Mouse (Mus musculus) myocyte (in vitro differentiated cells): Measurements from ENCODE around the gene Defa32. TPM values are rescaled to one million over a fixed set of nuclear protein-coding genes. Genes with fewer than 3 reads are reported as not detected.
"Not testable (repeated sequence)": the region's sequence is repeated elsewhere in the genome, so short reads cannot be mapped to it uniquely, and the experiment has no call there.

Experiments
- H3K27me3 ChIP-seq: one replicate; pipeline ENCODE4 v1.6.1; 2011; ENCODE audit not compliant: control insufficient read depth, insufficient read depth, insufficient read length
- H3K36me3 ChIP-seq: one replicate; pipeline ENCODE4 v1.6.1; 2011; ENCODE audit not compliant: control insufficient read depth, insufficient read depth
- H3K4me2 ChIP-seq: one replicate; pipeline ENCODE4 v1.6.1; 2011; ENCODE audit warnings: low read depth, control low read depth
- H3K4me3 ChIP-seq: one replicate; pipeline ENCODE4 v1.5.1; 2011; ENCODE audit warnings: mild to moderate bottlenecking, control low read depth, moderate library complexity
- H3K79me2 ChIP-seq: one replicate; pipeline ENCODE4 v1.6.1; 2011; ENCODE audit not compliant: control insufficient read depth, insufficient read depth
- H3ac ChIP-seq: one replicate; pipeline ENCODE4 v1.6.1; 2011; ENCODE audit not compliant: control insufficient read depth, insufficient read length
- polyA plus RNA-seq: library from polyadenylated mRNA; unstranded; fragments of >200 nt; fragmentation: generic; extraction: Trizol; gene quantifications from one replicate; pipeline ENCODE4 v1.2.1, GENCODE M21; 2012; ENCODE audit warnings: missing spikeins

Defa32 gene
- not detected for polyA plus RNA-seq

GRCm38 (mm10) chr8:21528732-21529131, at the start of gene Defa32:
TSS of gene Defa32 (plus strand) at chr8:21529032.
- not testable (repeated sequence) for H3K4me3 ChIP-seq, H3K79me2 ChIP-seq, H3K36me3 ChIP-seq, H3ac ChIP-seq, H3K27me3 ChIP-seq, H3K4me2 ChIP-seq

GRCm38 (mm10) chr8:21508958-21509357, 19.9 kb upstream of the Defa32 start, which contains the start of gene Defa20:
TSS of gene Defa20 (plus strand) at chr8:21509258.
- H3K79me2 ChIP-seq, H3K36me3 ChIP-seq, H3K4me2 ChIP-seq, H3ac ChIP-seq, H3K27me3 ChIP-seq, H3K4me3 ChIP-seq: not testable (repeated sequence)

- H3K4me2 ChIP-seq, H3K79me2 ChIP-seq, H3K36me3 ChIP-seq, H3K4me3 ChIP-seq, H3K27me3 ChIP-seq, H3ac ChIP-seq: not testable (repeated sequence)
Measured at GRCm38 (mm10) chr8:21565086-21565485, 36.3 kb downstream of the Defa32 start, which contains the start of gene Defa37. TSS of gene Defa37 (plus strand) at chr8:21565386.

Other genes with a start within 250 kb of the Defa32 start
- not detected for gene Defa27, start 213.5 kb upstream of the Defa32 start, polyA plus RNA-seq
- not detected for gene Defa29, start 202.0 kb upstream of the Defa32 start, polyA plus RNA-seq
- not detected for gene Defa2, start 150.5 kb upstream of the Defa32 start, polyA plus RNA-seq
- gene Defa33, start 137.2 kb upstream of the Defa32 start, polyA plus RNA-seq = not detected
- gene Defa36, start 101.6 kb upstream of the Defa32 start, polyA plus RNA-seq = not detected
- gene Gm7849, start 72.5 kb upstream of the Defa32 start, polyA plus RNA-seq = not detected
- not detected for gene Defa20, start 19.8 kb upstream of the Defa32 start, polyA plus RNA-seq
- gene Defa37, start 36.4 kb downstream of the Defa32 start, polyA plus RNA-seq = not detected
- gene Defa28, start 54.0 kb downstream of the Defa32 start, polyA plus RNA-seq = not detected
- gene Gm7861, start 65.5 kb downstream of the Defa32 start, polyA plus RNA-seq = not detected
- not detected for gene Defa26, start 89.2 kb downstream of the Defa32 start, polyA plus RNA-seq
- gene Defa17, start 126.7 kb downstream of the Defa32 start, polyA plus RNA-seq = not detected
- not detected for gene Defa34, start 136.8 kb downstream of the Defa32 start, polyA plus RNA-seq
- gene AY761184, start 174.6 kb downstream of the Defa32 start, polyA plus RNA-seq = not detected
- gene Defa24, start 205.5 kb downstream of the Defa32 start, polyA plus RNA-seq = not detected